Mouse (Mus musculus) neural tube, embryonic 14.5 days (tissue): ENCODE results near the gene Mrps7. TPM values are rescaled to one million over a fixed set of nuclear protein-coding genes. Genes with fewer than 3 reads are reported as not detected.

Source experiments
- ATAC-seq: fragments of 200-750 bp; cut with Nextera tagmentation; 2 replicates; pipeline ENCODE4 v1.8.0; 2017; ENCODE audit warnings: low read depth, mild to moderate bottlenecking, moderate TSS enrichment, moderate library complexity
- H3K27ac ChIP-seq: fragments of 300-500 bp; sonication (generic); 2 replicates; pipeline ENCODE4 v1.5.1; 2014; ENCODE audit warnings: low read depth, mild to moderate bottlenecking, control low read depth, low read length, moderate library complexity, mixed read lengths
- H3K27me3 ChIP-seq: fragments of 300-500 bp; sonication (generic); 2 replicates; pipeline ENCODE4 v1.6.1; 2014; ENCODE audit warnings: low read length; ENCODE audit not compliant: control insufficient read depth, insufficient read depth
- H3K36me3 ChIP-seq: fragments of 300-500 bp; sonication (generic); 2 replicates; pipeline ENCODE4 v1.6.1; 2014; ENCODE audit warnings: low read length, mixed read lengths; ENCODE audit not compliant: control insufficient read depth, insufficient read depth
- H3K4me1 ChIP-seq: fragments of 300-500 bp; sonication (generic); 2 replicates; pipeline ENCODE4 v1.6.1; 2014; ENCODE audit warnings: low read length; ENCODE audit not compliant: control insufficient read depth, insufficient read depth
- H3K4me2 ChIP-seq: fragments of 300-500 bp; sonication (generic); 2 replicates; pipeline ENCODE4 v1.6.1; 2014; ENCODE audit warnings: mild to moderate bottlenecking, low read depth, low read length, control low read depth
- H3K4me3 ChIP-seq: fragments of 300-500 bp; sonication (generic); 2 replicates; pipeline ENCODE4 v1.5.1; 2014; ENCODE audit warnings: low read depth, low read length, control low read depth, mixed read lengths
- H3K9ac ChIP-seq: fragments of 300-500 bp; sonication (generic); replicated peaks from 2 replicates; pipeline ENCODE4 v1.6.1; 2014; ENCODE audit warnings: low read depth, mild to moderate bottlenecking, control low read depth, low read length, mixed read lengths
- H3K9me3 ChIP-seq: fragments of 300-500 bp; sonication (generic); 2 replicates; pipeline ENCODE4 v1.6.1; 2016; ENCODE audit warnings: low read length; ENCODE audit not compliant: control insufficient read depth
- WGBS: fragments of 180-500 bp; shearing (Covaris S2); extraction: QIAGEN DNeasy Blood & Tissue Kit; methylation state at CpG from one replicate; pipeline ENCODE4 v1.1.7; 2014; 5-methylcytosine and 5-hydroxymethylcytosine counted together
- polyA plus RNA-seq: library from polyadenylated mRNA; unstranded; fragments of >200 nt; fragmentation: Nextera tagmentation; extraction: Ambion mirVana; gene quantifications from 2 replicates; pipeline ENCODE4 v1.2.1, GENCODE M21; 2014

The Mrps7 gene
- polyA plus RNA-seq, result 76.5 and 79.0 TPM in 2 replicates

GRCm38 (mm10) chr11:115603476-115604303 is at the start of gene Mrps7, which contains the start of gene Gga3:
Gene Mrps7 (plus strand): TSS chr11:115603925.
Gene Gga3 (minus strand): TSS chr11:115604051.
- Histone ChIP-seq H3K9me3 (no peaks in the 10 kb centered on the region), H3K27me3 (no peaks in the 10 kb centered on the region), H3K27ac (peak within 1 kb of the TSS; percentile 90), H3K9ac (peak within 1 kb of the TSS; percentile 91), H3K4me3 (peak within 1 kb of the TSS; percentile 98), H3K4me1 (peaks cover 22% of the 10 kb centered on the region), H3K36me3 (peaks cover 27% of the 10 kb centered on the region), H3K4me2 (peak within 1 kb of the TSS; percentile 94)
- WGBS, result under 1% methylated on average over 73 of the region's 93 CpGs
- peak; percentile 97 for ATAC-seq

- Histone ChIP-seq H3K36me3 (no peaks in the 10 kb centered on the region), H3K27me3 (no peaks in the 10 kb centered on the region), H3K4me2 (no peak overlapping the region), H3K9ac (no peak overlapping the region; the same call in 1 of the 2 replicates), H3K27ac (no peak overlapping the region), H3K4me1 (no peaks in the 10 kb centered on the region), H3K9me3 (no peaks in the 10 kb centered on the region), H3K4me3 (no peak overlapping the region)
- 77% methylated on average over 17 of the region's 17 CpGs for WGBS
- ATAC-seq, result no peak
These were observed 48.0 kb upstream of the Mrps7 start for GRCm38 (mm10) chr11:115555717-115556116.

GRCm38 (mm10) chr11:115563406-115563805 is 40.3 kb upstream of the Mrps7 start:
- Histone ChIP-seq H3K36me3 (peaks cover 11% of the 10 kb centered on the region; the same call in 1 of the 2 replicates), H3K4me3 (peak overlapping the region; percentile 61), H3K9me3 (no peaks in the 10 kb centered on the region), H3K27me3 (no peaks in the 10 kb centered on the region), H3K27ac (peak overlapping the region; percentile 86; the same call in 1 of the 2 replicates), H3K9ac (no peak overlapping the region), H3K4me2 (peak overlapping the region; percentile 80), H3K4me1 (peaks cover 7% of the 10 kb centered on the region; the same call in 1 of the 2 replicates)
- WGBS, result 35% methylated on average over 4 of the region's 4 CpGs
- ATAC-seq, result no peak

GRCm38 (mm10) chr11:115564064-115564809 is 39.5 kb upstream of the Mrps7 start, which contains the start of gene Nup85:
Gene Nup85 (plus strand): TSS chr11:115564434.
- H3K4me3 ChIP-seq, result peak within 1 kb of the TSS; percentile 61
- peak within 1 kb of the TSS; percentile 80 for H3K4me2 ChIP-seq
- peaks cover 17% of the 10 kb centered on the region; the same call in 1 of the 2 replicates for H3K36me3 ChIP-seq
- ATAC-seq, result peak; percentile 94
- peak within 1 kb of the TSS; percentile 72 for H3K9ac ChIP-seq
- peaks cover 7% of the 10 kb centered on the region; the same call in 1 of the 2 replicates for H3K4me1 ChIP-seq
- H3K9me3 ChIP-seq, result no peaks in the 10 kb centered on the region
- under 1% methylated on average over 42 of the region's 42 CpGs for WGBS
- H3K27ac ChIP-seq, result peak within 1 kb of the TSS; percentile 86
- H3K27me3 ChIP-seq, result no peaks in the 10 kb centered on the region

- Histone ChIP-seq H3K27ac (no peak overlapping the region), H3K4me1 (peaks cover 7% of the 10 kb centered on the region; the same call in 1 of the 2 replicates), H3K4me2 (peak overlapping the region; percentile 80), H3K9me3 (no peaks in the 10 kb centered on the region), H3K27me3 (no peaks in the 10 kb centered on the region), H3K9ac (peak overlapping the region; percentile 72), H3K36me3 (peaks cover 21% of the 10 kb centered on the region; the same call in 1 of the 2 replicates), H3K4me3 (peak overlapping the region; percentile 61)
- ATAC-seq, result no peak
- WGBS, result 24% methylated on average over 7 of the region's 7 CpGs
These were observed 38.8 kb upstream of the Mrps7 start for GRCm38 (mm10) chr11:115564961-115565360.

- H3K4me1 ChIP-seq, result no peaks in the 10 kb centered on the region
- no peaks in the 10 kb centered on the region for H3K9me3 ChIP-seq
- no peak overlapping the region for H3K9ac ChIP-seq
- H3K27me3 ChIP-seq, result no peaks in the 10 kb centered on the region
- no peak overlapping the region for H3K4me2 ChIP-seq
- H3K4me3 ChIP-seq, result no peak overlapping the region
- H3K36me3 ChIP-seq, result peaks cover 41% of the 10 kb centered on the region
- H3K27ac ChIP-seq, result no peak overlapping the region
- no peak for ATAC-seq
These were observed 24.6 kb upstream of the Mrps7 start for GRCm38 (mm10) chr11:115579080-115579479.

GRCm38 (mm10) chr11:115582913-115583606 is 20.7 kb upstream of the Mrps7 start:
- H3K4me3 ChIP-seq, result no peak overlapping the region

GRCm38 (mm10) chr11:115584376-115585073 is 19.2 kb upstream of the Mrps7 start:
- peaks cover 77% of the 10 kb centered on the region for H3K36me3 ChIP-seq
- 90% methylated on average over 10 of the region's 10 CpGs for WGBS
- H3K27me3 ChIP-seq, result no peaks in the 10 kb centered on the region
- no peak overlapping the region for H3K4me3 ChIP-seq
- H3K9me3 ChIP-seq, result no peaks in the 10 kb centered on the region
- H3K4me2 ChIP-seq, result no peak overlapping the region
- no peak overlapping the region for H3K9ac ChIP-seq
- no peaks in the 10 kb centered on the region for H3K4me1 ChIP-seq
- ATAC-seq, result no peak
- H3K27ac ChIP-seq, result no peak overlapping the region

More at GRCm38 (mm10) chr11:115582913-115583606, 20.7 kb upstream of the Mrps7 start:
- H3K4me1 ChIP-seq, result no peaks in the 10 kb centered on the region
- no peaks in the 10 kb centered on the region for H3K27me3 ChIP-seq
- peaks cover 75% of the 10 kb centered on the region for H3K36me3 ChIP-seq
- no peak for ATAC-seq
- no peak overlapping the region for H3K4me2 ChIP-seq
- H3K27ac ChIP-seq, result no peak overlapping the region
- WGBS, result 81% methylated on average over 10 of the region's 10 CpGs
- H3K9ac ChIP-seq, result no peak overlapping the region
- no peaks in the 10 kb centered on the region for H3K9me3 ChIP-seq
